Mouse (Mus musculus) lung, postnatal 36 days (tissue): ENCODE results near the gene Gstm4.
"Not testable (repeated sequence)": the region's sequence is repeated elsewhere in the genome, so short reads cannot be mapped to it uniquely, and the experiment has no call there.

Experiments
- DNase-seq: peaks from one replicate; pipeline ENCODE4 v3.0.0; 2022; ENCODE audit warnings: mixed read lengths

Gene Gstm4

DNA sequence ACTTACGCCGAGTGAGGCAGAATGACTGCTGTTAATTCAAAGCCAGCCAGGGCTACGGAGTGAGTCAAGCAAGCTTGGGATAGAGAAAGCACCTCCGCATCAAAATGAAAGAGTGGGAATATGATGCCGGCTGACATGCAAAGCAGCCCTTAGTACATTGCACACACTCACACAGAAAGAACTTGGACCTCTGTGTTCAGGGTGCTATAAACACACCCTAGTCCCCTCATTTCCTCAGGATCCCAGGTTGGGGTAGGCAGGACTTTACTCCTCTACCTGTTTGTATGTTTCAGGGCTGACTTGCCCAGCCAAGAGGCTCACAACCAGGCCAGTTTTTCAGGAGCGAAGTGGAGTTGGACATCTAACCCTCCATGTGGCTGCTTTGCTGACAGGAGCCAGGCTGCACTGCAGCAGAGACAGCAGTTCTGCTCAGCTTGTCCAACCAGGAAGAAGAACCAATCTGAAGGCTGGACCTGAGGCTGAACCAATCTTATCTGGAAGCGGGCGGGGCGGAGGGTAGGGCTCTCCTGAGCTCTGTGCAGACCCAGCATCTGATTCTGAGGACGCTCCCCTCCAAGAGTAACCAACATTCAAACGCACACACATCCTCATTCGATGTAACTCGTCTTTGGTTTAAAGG is 24.7 kb upstream of the Gstm4 start:
- DNase-seq = no peak

DNA sequence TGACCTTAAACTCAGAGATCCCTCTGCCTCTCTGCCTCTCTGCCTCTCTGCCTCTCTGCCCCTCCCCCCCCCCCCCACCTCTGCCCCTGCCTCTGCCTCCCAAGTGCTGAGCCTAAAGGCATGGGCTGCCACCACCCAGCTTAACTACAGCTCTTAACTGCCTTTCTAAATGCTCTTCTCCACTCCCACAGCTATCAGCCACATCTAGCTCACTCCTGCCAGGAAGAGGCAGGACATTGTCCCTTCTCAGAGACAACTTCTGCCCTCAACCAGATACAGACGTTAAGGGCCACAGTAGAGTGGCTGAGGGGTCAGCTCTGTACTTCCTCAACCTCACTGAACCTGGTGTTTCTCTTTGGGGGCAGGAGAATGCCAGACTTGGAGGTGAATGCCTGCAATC is 24.1 kb upstream of the Gstm4 start:
- DNase-seq = no peak

DNA sequence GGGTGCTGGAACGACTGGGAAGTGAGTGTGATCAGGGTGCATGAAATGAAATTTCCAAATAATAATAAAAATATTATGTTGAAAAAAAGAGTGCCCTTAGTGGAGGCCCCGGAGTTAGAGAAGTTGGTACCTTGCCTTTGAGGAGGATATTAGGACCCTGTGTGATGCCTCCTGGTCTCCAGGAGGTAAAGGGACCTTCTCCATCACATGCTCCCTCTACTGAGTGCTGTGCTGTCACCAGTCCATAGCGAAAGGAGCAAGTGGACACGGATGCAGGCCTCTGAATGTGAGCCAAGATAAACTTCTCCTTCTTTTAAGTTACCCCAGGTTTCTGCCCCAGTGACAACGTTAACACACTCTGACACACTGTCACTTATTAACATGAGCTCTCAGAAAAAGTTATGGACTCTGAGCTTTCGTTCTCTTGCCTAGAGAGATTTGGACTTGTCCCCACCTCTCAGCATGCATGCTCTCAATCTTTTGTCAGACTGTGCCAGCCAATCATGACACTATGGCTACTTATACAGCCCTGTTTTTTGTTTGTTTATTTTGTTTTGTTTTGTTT is 22.8 kb upstream of the Gstm4 start:
- DNase-seq = no peak

- DNase-seq = no peak
Measured at GRCm38 (mm10) chr3:108065551-108065950, 20.9 kb upstream of the Gstm4 start.

GRCm38 (mm10) chr3:108064672-108065071 is 20.0 kb upstream of the Gstm4 start:
- DNase-seq = no peak

DNA sequence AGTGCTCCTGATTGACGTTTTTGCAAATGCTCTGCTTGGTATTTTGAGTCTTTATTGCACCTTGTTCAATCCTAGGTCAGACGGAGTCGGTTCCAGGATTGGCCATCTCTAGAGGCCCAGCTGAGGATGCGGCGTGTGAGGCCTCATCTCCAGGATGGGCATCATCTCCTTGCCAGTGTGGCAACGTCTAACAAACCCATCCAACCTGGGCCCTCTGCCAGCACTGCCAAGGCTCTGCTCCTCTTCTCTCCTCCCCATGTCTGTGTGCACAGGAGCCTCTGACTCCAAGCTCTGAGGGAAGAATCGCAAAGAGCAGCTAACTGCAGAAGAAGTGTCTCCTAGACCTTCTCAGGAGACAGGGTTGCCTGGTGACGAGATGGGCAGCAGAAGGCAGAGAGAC is 18.0 kb upstream of the Gstm4 start:
- no peak for DNase-seq

- peak; percentile 83 for DNase-seq
Measured at GRCm38 (mm10) chr3:108061420-108061819, 16.7 kb upstream of the Gstm4 start.

GRCm38 (mm10) chr3:108050493-108050892 is 5.8 kb upstream of the Gstm4 start:
- no peak for DNase-seq

- no peak for DNase-seq
Measured at GRCm38 (mm10) chr3:108048306-108048705, 3.6 kb upstream of the Gstm4 start.

- peak; percentile 23 for DNase-seq
Measured at GRCm38 (mm10) chr3:108046944-108047655, 2.4 kb upstream of the Gstm4 start.

DNA sequence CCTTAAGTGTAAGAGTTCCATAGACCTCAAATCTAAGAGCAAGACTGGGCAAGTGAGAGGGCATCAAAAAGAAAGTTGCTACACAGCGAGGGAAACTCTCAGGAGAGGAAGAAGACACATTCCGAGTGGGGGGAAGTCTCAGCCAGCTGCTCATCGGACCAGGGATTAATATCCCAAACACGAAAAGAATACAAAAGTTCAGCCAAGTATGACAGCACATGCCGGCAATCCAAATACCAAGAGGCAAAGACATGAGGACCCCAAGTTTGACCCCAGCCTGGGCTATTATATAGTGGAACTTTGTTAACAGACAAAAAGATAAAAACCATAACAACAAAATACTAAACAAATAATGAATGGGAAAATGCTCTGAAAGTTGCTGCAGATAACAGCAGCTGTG is 11.5 kb downstream of the Gstm4 start:
- peak; percentile 42 for DNase-seq

GRCm38 (mm10) chr3:108032113-108032512 is 12.6 kb downstream of the Gstm4 start:
- peak; percentile 69 for DNase-seq

GRCm38 (mm10) chr3:108028641-108029365 is 15.9 kb downstream of the Gstm4 start:
- no peak for DNase-seq

DNA sequence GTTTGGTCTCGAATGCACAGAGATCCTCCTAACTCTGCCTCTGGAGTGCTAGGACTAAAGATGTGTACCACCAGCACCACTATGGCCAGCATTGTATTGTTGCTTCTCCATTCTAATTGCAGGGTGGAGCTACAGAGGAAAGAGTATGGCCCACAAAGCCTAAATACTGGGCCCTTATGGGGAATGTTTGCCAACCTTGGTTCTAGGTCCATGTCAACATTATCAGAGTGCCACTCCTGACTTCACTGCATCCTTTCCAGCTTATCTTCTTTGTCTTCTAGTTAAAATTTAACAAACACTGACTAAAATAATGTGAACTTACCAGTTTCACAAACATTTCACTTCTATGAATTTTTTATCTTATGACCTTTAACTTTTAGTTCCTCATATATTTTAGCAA is 18.1 kb downstream of the Gstm4 start:
- no peak for DNase-seq

GRCm38 (mm10) chr3:108026049-108026448 is 18.6 kb downstream of the Gstm4 start:
- DNase-seq = no peak

DNA sequence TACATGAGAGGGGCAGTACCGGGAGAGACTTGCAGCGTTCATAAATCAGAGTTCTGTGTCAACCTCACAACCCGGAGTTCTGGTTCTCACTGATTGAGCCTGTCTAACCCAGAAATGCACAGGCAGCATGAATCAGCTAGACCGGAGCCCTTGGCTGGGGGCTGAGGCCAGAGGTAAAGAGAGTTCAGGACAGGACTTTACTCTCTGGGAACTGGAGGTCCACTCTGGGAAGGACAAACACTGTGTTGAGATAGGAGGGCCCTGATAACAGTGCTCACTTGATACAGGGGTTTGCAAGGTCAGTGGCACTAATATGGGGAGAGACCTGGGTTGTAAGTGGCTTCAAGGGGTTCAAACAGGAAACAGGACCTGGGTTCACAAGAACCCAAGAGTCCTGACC is 19.4 kb downstream of the Gstm4 start:
- DNase-seq = no peak

DNA sequence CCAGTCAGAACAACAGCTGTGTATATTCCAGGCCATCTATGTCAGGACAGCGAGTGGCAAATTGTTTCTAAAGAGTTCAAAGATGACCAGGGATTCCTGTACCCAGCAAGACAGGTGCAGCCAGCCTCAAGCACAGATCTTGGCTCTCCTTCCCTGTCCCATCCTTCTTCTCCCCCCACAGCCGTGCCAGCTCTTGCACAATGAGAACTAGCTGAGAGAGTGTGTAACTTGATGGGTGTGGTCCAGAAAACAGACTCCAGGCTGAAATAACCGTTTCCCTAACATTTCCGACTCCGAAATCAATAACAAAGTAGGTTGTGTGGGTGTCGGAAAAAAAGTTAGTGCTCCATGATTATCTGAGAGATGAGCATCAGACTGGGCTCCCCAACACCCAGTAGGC is 22.0 kb downstream of the Gstm4 start:
- peak; percentile 76 for DNase-seq

DNA sequence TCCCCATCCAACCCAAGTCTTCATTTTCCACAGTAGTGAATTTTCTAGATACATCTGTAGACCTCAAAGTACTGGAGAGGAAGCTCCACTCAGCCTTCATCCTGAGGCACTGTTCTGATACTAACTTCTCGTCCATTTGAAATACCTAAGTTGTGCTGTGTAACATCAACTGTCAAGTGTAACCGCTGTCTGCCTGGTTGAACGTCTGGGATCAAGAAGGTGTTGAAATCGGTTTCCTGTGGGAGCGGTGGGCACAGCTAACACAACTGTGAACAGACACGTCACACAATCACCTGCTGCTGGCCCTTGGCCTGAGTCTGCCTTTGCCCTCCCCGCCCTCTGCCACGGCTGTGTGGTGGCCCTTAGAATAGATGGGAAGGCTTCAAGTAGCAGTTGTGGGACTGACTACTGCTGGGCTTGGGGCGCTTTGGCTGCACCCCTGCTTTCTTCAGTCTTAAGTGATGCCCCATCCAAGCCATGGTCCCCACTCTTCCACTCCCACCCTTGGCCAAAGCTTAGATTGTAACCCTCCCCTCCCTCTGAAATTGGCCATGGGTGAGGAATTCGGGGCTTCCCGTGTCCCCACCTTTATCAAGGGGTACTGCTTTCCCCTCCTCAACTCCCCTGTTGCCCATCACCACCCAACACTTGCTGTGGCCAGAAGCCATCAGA is 24.2 kb downstream of the Gstm4 start:
- DNase-seq = not testable (repeated sequence)

GRCm38 (mm10) chr3:108019226-108019625 is 25.5 kb downstream of the Gstm4 start:
- not testable (repeated sequence) for DNase-seq

GRCm38 (mm10) chr3:108018190-108018820 is 26.4 kb downstream of the Gstm4 start:
- DNase-seq = peak; percentile 62

DNA sequence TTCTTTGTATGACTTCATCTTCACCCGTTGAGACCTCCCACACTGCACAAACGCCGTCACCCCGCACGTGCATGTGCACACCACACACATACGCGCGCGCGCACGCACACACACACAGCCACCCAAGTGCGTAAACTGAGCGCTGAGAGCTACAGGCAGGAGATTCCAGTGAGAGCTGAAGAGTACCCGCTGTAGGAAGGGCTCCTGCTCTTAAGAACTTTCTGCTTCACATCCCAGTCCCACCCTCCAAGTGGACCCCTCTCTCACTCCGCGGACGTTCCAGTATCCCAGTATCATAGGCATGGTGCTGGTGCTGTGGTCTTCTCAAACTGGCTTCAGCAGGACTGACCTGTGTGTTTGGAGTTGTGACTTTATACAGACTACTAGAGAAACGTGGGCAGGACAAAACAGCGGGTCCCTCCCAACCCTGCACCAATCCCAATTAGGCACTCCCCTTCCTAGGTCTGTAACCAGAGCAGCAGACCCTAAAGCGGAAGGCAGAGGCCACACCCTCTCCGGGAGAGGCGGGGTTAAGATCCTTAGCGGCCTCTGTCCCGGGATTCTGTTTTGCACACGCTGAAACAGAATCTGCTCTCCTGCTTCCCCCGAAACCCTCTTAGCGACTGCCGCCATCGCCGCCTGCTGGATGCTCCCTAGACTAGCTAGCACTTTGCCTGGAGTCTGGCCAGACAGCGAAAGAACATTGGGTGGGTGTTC is 27.1 kb downstream of the Gstm4 start, which contains the start of gene Gstm1:
Gene Gstm1, minus strand, starts transcription at position 501 of the 717 bp plus-strand sequence.
- peak; percentile 99 for DNase-seq

DNA sequence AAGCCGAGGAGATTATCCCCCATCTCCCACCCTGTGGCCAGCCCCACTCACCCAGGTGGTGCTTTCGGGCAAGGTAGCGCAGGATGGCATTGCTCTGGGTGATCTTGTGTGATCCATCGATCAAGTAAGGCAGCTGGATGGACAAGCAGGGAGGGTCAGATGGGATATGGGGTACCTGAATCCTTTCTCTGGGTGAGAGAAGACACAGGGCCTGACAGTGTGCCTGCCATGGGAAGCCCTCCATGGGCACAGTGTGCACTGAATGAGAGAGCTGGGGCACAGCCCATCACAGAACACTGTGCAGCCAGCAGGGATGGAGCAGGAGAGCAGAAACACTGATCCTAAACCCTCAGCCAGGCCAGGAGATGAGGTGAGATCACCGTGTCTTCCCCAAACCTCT is 28.2 kb downstream of the Gstm4 start:
- DNase-seq = not testable (repeated sequence)
